Comparison of ENCODE assay signal across 9 mouse cellular contexts in genomic region chr4:7455130-7455529, GRCm38 (mm10).
DNase-seq lines count a peak whose midpoint lies in the region; ATAC-seq lines count a peak whose summit lies in the region.
"Had no signal": no experiment of that assay in that cellular context is flagged by ENCODE, and none has a peak within 500 bp of the region (broad histone marks: within the 10 kb centered on the region; RNA-seq: fewer than 3 reads in every experiment).

No protein-coding gene starts in this region.

- no peak overlapping the region for H3K4me3 ChIP-seq in intestine, embryonic 14.5 days (ENCODE audit: low read depth, low read length)
- H3K4me3 ChIP-seq in intestine, embryonic 15.5 days (replicated peaks) = no peak overlapping the region
- H3K4me3 ChIP-seq in liver, embryonic 15.5 days (replicated peaks) = no peak overlapping the region

- no peak overlapping the region for H3K27ac ChIP-seq in intestine, embryonic 14.5 days (ENCODE audit: low read depth)
- H3K27ac ChIP-seq in intestine, embryonic 15.5 days = no peak overlapping the region
- no peak overlapping the region for H3K27ac ChIP-seq in liver, embryonic 15.5 days (replicated peaks)
- H3K27ac ChIP-seq: macrophage had no signal

- DNase-seq in intestine, embryonic 14.5 days (ENCODE audit: low spot score) = no peak
- DNase-seq in spleen, postnatal 36 days (ENCODE audit: low spot score in 2 of 2) = peak; percentile 52 to 57
- DNase-seq in right cerebral cortex, postnatal 4 days = no peak
- no peak for DNase-seq in c-Kit-positive CD71-positive TER-119-positive erythroid progenitor cells, embryonic 14.5 days (ENCODE audit: low spot score)
- no peak for DNase-seq in cerebellum, postnatal 25 days

- no peak overlapping the region for H3K9ac ChIP-seq in intestine, embryonic 14.5 days (ENCODE audit: low read length)
- no peak overlapping the region for H3K9ac ChIP-seq in intestine, embryonic 15.5 days
- no peak overlapping the region for H3K9ac ChIP-seq in liver, embryonic 15.5 days

- no peaks in the 10 kb centered on the region for H3K27me3 ChIP-seq in intestine, embryonic 14.5 days (replicated peaks; ENCODE audit: control insufficient read depth, insufficient read depth, low read length)
- H3K27me3 ChIP-seq in intestine, embryonic 15.5 days (replicated peaks) = no peaks in the 10 kb centered on the region
- no peaks in the 10 kb centered on the region for H3K27me3 ChIP-seq in liver, embryonic 15.5 days

- peak overlapping the region; percentile 20; the same call in 1 of the 2 replicates for H3K4me2 ChIP-seq in intestine, embryonic 14.5 days (ENCODE audit: low read length)
- no peak overlapping the region for H3K4me2 ChIP-seq in intestine, embryonic 15.5 days (replicated peaks)
- peak overlapping the region; percentile 26 for H3K4me2 ChIP-seq in liver, embryonic 15.5 days

- ATAC-seq in intestine, embryonic 14.5 days (replicated peaks; ENCODE audit: low FRiP score, low TSS enrichment, low read depth) = no peak
- ATAC-seq in intestine, embryonic 15.5 days = no peak
- ATAC-seq in common myeloid progenitor, adult 5-6 weeks (replicated peaks; ENCODE audit: low read depth, poor library complexity, severe bottlenecking) = peak; percentile 41
- ATAC-seq in liver, embryonic 15.5 days (ENCODE audit: insufficient read depth) = no peak

- WGBS in intestine, embryonic 14.5 days = 20% methylated on average over 9 of the region's 9 CpGs
- WGBS in intestine, embryonic 15.5 days = 25% methylated on average over 9 of the region's 9 CpGs
- WGBS in liver, embryonic 15.5 days (ENCODE audit: insufficient replicate concordance) = 4% methylated on average over 9 of the region's 9 CpGs

- H3K9me3 ChIP-seq in intestine, embryonic 14.5 days (ENCODE audit: control insufficient read depth, low read length) = no peaks in the 10 kb centered on the region
- H3K9me3 ChIP-seq in intestine, embryonic 15.5 days = no peaks in the 10 kb centered on the region
- H3K9me3 ChIP-seq in liver, embryonic 15.5 days (replicated peaks) = no peaks in the 10 kb centered on the region

- H3K36me3 ChIP-seq in intestine, embryonic 14.5 days (ENCODE audit: control insufficient read depth, insufficient read depth, low read length) = no peaks in the 10 kb centered on the region
- H3K36me3 ChIP-seq in intestine, embryonic 15.5 days = no peaks in the 10 kb centered on the region
- no peaks in the 10 kb centered on the region for H3K36me3 ChIP-seq in liver, embryonic 15.5 days (replicated peaks)

- no peaks in the 10 kb centered on the region for H3K4me1 ChIP-seq in intestine, embryonic 14.5 days (replicated peaks; ENCODE audit: control insufficient read depth, insufficient read depth, low read length)
- no peaks in the 10 kb centered on the region for H3K4me1 ChIP-seq in intestine, embryonic 15.5 days (replicated peaks)
- no peaks in the 10 kb centered on the region for H3K4me1 ChIP-seq in liver, embryonic 15.5 days (replicated peaks)

Comparison
In these comparisons a context has a peak if more than half of its experiments do, and no peak if none do; other contexts are left out.
1. DNase-seq: peak in spleen, postnatal 36 days (2 of 2); none in intestine, embryonic 14.5 days (single experiment), right cerebral cortex, postnatal 4 days (single experiment), c-Kit-positive CD71-positive TER-119-positive erythroid progenitor cells, embryonic 14.5 days (single experiment) and cerebellum, postnatal 25 days (0 of 2).